Mouse (Mus musculus) c-Kit-positive CD71-negative TER-119-negative erythroid progenitor cells, embryonic 14.5 days (primary cell): ENCODE measurements around the gene Cxcl1.

ENCODE experiments used
- DNase-seq: peaks from one replicate; pipeline ENCODE4 v3.0.0-alpha.2; 2013; ENCODE audit warnings: low read depth

Cxcl1 gene

DNA sequence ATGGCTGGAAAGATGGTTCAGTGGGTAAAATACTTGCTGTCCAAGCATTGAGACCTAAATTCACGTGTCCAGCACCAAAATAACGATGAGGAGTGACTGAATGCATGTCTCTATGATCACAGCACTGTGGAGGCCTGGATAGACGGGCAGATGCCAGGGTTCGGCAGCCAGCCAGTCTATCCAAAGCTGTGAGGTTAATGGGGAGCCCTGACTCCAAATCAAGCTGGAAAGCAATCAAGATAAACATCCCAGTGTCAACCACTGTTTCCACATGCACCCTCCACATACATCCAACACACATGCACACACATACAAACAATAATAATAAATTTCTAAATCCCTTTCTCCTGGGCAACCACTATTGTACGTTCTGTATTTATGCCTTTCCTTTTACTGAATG lies 2.4 kb upstream of the Cxcl1 start:
- DNase-seq, result no peak

DNA sequence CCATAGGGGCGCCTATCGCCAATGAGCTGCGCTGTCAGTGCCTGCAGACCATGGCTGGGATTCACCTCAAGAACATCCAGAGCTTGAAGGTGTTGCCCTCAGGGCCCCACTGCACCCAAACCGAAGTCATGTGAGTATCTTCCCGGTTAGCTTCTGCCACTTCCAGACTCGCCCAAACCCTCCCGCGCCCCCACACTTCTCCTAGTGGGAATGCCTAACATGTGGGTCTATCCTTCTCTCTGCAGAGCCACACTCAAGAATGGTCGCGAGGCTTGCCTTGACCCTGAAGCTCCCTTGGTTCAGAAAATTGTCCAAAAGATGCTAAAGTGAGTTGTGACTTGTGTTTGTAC lies 398 bp downstream of the Cxcl1 start:
- DNase-seq, result no peak

DNA sequence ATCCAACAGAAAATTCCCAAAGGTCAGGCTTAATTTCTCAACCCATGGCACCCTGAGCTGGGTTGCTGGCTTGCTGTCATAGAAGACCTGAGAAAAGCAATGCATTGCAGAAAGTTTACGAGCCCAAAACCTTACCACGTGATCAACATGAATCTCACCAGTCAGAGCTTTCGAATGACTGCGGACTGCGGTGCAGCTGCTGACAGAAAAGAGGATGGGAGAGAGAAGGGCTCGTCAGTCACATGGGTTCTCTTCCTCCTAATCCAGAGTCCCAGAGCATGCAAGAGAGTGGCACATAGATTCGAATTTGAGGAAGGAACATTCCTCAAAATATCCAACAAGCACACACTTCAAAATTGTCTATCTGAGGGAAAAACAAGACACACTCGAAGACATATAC lies 3.2 kb downstream of the Cxcl1 start:
- DNase-seq, result no peak

DNA sequence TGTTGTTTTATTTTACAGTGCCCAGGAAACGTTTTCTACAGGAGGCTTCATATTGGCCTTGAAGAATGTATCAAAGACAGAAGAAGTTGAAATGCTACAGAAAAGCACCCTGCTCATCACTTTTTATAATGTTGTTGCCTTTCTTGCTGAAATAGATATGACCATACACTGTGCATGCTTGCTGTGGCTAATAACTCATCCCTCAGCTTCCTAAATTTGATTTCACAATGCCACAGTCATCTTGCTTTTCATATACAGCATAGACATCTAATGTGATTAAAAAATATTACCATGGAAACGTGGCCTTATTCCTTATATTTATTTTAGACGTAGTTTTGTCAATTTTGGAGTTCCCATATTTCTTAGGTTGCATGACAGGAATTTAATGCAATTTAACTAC lies 6.4 kb downstream of the Cxcl1 start:
- no peak for DNase-seq

DNA sequence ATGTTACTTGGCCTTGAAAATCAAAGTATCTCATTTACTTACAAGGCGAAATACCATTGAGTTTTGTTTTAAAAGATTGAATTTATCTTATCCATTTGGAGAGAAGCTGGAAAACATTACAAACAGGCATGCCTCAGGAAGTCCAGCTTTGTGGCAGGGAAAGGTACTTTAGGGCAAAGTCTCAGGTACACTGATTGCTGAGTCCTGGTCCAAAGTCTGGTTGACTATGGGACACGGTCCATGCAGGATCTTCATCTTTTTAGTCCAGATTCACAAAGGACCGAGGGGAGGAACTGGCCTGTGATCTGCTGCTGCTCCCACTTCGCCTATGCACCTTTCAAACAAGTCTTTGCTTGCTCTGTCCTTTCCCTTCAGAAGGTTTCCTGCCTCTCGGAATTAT lies 8.3 kb downstream of the Cxcl1 start:
- no peak for DNase-seq

DNA sequence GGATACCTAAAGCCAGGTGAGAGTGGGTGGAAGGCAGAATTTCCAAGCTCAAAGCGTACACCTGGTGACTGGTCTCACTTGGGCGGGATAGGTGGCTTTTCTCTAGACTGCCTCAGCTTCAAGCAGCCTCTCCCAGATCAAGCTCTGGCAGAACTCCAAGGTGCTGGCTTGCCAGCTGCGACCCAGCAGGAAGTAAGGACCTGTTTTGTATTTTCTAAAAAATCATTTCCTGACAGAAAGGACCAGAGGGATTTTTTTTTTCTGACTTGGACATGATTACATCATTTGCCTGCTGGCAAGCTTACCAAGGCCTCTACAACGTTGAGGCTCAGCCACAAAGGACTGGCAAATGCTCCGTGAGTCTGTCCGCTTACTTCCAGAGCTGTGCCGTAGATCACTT lies 9.1 kb downstream of the Cxcl1 start:
- DNase-seq, result no peak

DNA sequence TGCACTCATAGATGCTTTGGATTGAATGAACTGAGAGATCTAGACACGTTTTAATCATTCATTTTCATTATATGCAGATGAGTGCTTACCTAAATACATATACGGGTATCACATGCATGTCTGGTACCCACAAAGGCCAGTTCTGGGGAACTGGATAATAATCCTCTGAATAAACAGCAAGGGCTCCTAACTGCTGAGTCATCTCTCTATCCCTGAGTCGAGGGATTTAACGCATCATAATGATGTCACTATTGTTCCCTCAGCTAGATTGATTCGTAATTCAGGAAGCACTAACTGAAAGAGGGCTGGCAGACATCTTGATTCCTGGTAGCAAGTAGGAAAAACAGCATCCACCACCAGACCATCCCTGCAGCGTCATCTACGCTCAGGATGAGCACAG lies 9.6 kb downstream of the Cxcl1 start:
- DNase-seq, result no peak

DNA sequence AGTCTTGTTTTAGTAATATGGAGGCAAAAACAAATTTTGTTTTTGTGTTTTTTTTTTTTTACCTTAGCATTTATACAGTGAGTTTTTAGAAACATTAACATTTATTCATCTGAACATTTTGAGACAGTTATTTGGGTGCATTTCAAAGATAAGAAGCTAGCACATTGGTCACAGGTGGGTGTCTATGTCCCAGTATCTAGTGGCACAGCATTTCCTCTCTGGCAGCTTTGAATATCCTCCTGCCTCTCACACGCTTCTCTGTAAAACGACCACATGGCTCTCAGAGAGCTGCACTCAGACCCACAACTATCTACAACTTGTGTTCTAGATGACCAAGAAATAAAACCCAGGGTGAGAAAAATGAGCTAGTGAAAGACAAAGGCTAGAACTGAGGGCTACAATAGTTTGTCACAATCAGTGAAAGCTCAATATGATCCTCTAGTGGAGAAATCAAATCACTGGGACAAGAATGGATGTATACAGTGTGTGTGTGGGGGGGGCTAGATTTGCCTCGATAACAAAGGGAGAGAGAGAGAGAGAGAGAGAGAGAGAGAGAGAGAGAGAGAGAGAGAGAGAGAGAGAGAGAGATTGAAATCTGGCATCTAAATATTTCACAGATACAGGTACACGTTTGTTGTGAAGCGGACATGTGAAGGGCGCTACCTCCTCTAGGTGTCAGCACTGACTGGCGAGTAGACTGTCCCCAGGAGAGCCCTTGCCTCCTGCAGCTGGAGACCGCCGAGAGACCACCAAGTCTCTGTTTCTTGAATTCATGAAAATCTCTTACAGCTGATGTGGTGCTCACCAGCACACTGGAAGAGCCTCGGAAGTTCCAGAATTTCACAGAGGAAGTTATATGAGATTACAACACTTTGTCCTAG lies 11.6 kb downstream of the Cxcl1 start:
- no peak for DNase-seq

DNA sequence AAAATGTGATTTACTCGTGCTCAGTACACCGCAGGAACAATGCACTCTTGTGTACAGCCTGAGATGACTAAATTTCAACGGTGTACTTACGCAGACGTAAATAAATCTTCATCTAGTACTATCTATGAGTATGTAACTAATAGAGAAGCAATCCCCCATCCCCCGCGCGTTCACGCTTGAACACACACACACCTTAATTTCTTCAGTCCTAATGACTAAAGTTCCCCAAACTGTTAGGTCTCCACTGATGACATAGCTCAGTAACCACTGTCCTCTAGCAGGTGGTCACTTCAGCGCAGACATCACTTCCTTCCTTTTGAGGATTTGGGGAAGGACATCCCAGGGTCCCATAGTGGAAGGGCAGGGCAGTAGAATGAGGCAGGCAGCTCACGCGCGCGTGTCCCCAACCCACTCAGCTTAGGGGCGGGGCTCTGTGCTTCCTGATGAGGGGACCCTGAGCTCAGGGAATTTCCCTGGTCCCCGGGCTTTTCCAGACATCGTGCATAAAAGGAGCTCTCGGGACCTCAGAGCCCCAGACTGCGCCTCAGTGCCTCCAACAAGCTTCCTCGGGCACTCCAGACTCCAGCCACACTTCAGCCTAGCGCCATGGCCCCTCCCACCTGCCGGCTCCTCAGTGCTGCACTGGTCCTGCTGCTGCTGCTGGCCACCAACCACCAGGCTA lies 12.4 kb downstream of the Cxcl1 start, which contains the start of gene Cxcl2:
TSS of gene Cxcl2 (plus strand) at position 533 of the 682 bp plus-strand sequence.
- DNase-seq, result no peak

DNA sequence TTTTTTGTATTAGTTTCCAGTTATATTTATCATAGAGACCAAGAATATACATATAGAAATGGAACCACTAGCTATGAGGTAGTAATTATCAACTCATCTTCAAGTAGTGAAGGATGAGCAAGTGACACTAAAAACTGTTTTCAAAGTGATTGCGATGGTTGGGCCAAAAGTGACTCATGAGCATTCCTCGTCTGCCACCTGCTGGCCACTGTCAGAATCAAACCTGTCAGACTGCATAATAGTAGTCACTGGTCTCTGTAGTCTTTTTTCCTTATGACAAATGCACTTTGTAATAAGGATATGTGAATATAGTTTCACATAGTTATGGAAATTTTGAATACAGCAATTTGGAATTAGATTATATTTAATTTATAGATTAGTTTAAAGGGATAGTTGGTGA lies 17.9 kb downstream of the Cxcl1 start:
- peak; percentile 75 for DNase-seq

DNA sequence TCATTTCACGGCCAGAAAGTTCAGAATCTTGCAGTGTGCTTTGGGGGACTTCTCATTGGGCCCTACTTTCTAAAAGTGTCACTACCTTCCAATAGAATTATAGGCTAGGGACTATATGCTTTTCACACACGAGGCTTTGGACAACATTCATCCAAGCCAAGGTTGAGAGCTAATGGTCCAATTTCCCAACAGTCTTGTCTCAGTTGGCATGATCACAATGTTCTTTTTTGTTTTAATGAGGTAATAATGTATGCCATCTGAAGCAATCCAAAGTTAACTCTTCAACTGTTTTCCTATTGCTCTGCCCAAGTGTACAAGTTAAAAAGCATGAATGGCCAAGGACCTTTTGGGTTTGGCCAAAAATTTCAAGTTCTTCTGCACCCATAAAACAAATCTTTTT lies 28.5 kb downstream of the Cxcl1 start:
- no peak for DNase-seq

DNA sequence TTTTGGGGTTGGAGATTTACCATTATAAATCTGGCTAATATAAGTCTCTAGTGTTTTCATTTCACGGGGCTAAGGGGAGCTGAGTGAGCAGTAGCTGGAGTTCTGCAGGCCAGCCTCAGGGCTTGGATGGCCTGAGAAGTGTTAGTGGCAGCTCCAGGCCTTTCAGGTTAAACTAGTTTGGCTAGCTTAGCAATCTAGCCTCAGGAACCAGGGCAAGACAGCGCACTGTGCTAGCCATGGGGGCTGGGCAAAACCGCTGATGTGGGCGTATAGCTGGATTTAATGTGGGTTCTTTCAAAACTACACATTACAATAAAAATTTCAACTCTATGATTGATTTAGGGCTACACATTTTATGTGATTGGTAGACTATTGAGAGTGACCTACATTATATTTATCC lies 31.9 kb downstream of the Cxcl1 start:
- DNase-seq, result no peak

DNA sequence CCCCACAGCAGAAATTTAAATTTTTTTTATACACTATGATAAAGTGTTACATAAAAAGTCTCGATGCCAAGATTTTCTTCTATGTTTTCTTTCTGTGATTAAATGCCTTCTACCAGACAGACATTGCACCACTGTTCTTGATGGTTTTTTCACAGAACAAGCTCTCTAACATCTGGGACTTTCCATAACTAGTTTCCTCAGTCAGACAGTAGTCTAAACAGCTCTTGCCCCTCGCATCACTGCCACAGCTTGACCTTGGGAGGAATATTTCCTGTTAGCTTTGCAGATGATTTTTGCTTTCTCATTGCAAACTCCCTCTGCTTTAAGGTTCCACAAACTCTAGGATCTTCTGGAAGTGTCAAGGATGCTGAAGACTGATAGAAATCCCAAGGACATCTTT lies 39.5 kb downstream of the Cxcl1 start:
- DNase-seq, result no peak

DNA sequence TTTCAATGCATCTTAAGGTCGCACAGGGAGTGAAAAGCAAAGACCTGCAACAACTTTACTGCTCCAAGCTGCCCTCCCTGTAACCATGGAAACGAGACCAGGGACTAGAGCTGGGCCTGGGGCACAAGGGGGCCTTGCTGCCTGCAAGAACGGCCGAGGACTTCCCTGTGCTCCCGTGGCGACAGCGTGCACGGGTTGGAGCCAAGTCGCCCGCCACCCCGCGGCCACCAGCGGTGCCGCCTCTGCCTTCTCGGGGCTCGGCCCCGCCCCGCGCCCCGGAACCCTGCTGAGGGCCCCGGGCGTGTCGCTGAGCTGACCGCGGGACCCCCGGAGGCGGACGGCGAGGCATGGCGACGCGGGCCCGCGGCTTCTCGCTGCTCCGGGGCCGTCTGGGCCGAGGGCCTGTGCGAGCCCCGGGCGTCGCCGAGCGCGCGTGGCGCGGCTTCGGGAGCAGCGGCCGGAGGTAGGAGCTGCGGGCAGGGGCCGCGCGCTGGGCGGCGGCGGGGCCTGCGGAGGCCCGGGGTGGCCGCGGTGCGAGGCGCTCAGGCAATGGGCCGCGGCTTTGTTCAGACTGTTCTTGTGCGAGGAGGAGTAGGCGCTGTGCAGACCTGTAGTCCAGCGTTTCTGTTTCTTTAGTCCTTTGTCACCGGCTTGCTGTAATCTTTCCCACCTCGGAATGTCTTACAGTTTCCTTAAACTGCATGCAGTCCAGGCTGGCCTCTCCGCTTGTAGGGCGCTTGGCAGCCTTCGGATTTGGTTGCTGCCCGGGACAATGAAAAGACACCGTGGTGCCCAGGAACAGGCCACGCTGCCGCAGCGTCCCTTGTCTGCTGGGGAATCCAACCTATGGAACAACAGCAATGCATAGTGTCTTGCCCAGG lies 40.2 kb downstream of the Cxcl1 start, which contains the start of gene Mthfd2l:
TSS of gene Mthfd2l (plus strand) at position 147 of the 881 bp plus-strand sequence.
- peak; percentile 62 for DNase-seq

DNA sequence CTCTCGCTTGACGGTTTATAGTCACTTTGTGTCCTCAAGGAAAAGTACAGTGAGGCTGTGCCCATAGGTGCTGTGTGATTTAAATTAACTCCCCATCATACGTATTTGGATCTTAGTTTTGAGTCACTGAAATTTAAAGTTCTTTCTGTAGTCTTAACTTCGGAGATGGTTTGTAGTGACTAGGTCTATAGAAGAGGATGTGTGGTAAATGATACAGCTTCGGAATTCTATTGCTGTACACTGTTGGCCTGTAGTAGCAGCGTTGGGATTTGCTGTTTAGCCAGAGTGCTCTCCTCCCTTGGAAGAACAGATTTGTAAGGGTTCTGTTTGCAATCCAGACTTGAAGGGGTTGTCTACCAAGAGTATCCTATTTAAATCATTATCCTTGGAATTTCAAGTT lies 40.9 kb downstream of the Cxcl1 start:
- no peak for DNase-seq

DNA sequence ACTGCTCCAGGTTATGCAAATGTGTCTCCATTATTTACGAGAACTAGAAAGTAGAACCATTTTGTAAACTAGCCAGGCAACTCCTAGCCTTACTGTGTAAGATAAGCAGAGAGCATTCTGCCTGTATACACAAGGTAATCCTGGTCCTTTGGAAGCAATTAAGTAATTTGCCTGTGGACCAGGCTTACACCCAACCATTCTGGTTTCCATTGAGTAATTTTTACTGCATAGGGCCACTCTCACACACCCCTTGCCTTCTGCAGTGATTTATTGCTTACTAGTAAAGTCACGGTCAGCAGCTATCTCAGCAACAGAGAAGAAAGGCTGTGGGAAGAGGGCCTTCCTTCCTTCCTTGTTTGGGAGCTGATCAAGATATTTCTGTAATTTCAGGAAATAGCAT lies 45.7 kb downstream of the Cxcl1 start:
- DNase-seq, result no peak
